ENCODE assay signal across 13 mouse cellular contexts in the genomic region with DNA sequence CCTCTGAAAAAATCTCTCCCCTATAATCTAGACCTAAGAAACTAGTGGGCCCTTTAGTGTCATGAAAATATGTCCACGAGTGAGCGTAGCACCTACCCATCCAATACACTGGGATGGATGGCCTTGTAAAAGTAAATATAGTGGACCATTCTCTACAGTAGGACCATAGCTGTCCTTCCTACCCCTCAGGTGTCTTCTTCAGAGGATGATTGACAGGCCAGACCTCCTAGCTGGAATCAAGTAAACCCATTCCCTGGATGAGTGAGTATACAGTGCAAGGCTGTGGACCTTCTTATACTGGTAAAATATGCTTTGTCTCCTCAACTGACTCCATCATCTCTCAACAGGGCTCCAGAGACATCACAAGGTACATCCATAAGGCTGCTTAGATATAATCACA.
"Had no signal": no experiment of that assay in that cellular context is flagged by ENCODE, and none has a peak within 500 bp of the region (broad histone marks: within the 10 kb centered on the region; RNA-seq: fewer than 3 reads in every experiment).

No protein-coding gene starts in this region.

- H3K4me3 ChIP-seq: midbrain, embryonic 10.5 days; midbrain, embryonic 12.5 days; myocyte; neural tube, embryonic 13.5 days; neural tube, embryonic 15.5 days had no signal

- H3K36me3 ChIP-seq: midbrain, embryonic 10.5 days; midbrain, embryonic 12.5 days; neural tube, embryonic 13.5 days; neural tube, embryonic 15.5 days had no signal

- H3K27ac ChIP-seq: midbrain, embryonic 10.5 days; midbrain, embryonic 12.5 days; neural tube, embryonic 13.5 days; neural tube, embryonic 15.5 days had no signal

- H3K9ac ChIP-seq: lung, embryonic 14.5 days; midbrain, embryonic 12.5 days; neural tube, embryonic 13.5 days; neural tube, embryonic 15.5 days had no signal

- DNase-seq: lung, postnatal 4 days; retina, postnatal 1 day; spleen, adult 18-20 months; thymus, adult 18-20 months; thymus, postnatal 14 days; thymus, postnatal 36 days had no signal

- ATAC-seq: midbrain, embryonic 16.5 days had no signal

- H3K4me2 ChIP-seq: lung, embryonic 14.5 days; midbrain, embryonic 12.5 days; neural tube, embryonic 13.5 days; neural tube, embryonic 15.5 days had no signal

- H3K9me3 ChIP-seq: midbrain, embryonic 10.5 days; midbrain, embryonic 12.5 days; neural tube, embryonic 13.5 days; neural tube, embryonic 15.5 days had no signal

- H3K27me3 ChIP-seq: midbrain, embryonic 12.5 days; neural tube, embryonic 13.5 days; neural tube, embryonic 15.5 days had no signal

- H3K4me1 ChIP-seq: midbrain, embryonic 10.5 days; midbrain, embryonic 12.5 days; neural tube, embryonic 13.5 days; neural tube, embryonic 15.5 days had no signal
